Mouse (Mus musculus) myocyte (in vitro differentiated cells): ENCODE measurements at regions not wholly inside any gene's neighbourhood (a gene's known extent, or its start where the extent isn't known, plus 50 kb on each side); places are given as distances from the start of the nearest gene placed in this dataset.

Experiments used
- H3K27me3 ChIP-seq: one replicate; pipeline ENCODE4 v1.6.1; 2011; ENCODE audit not compliant: control insufficient read depth, insufficient read depth, insufficient read length
- H3K36me3 ChIP-seq: one replicate; pipeline ENCODE4 v1.6.1; 2011; ENCODE audit not compliant: control insufficient read depth, insufficient read depth
- H3K4me2 ChIP-seq: one replicate; pipeline ENCODE4 v1.6.1; 2011; ENCODE audit warnings: low read depth, control low read depth
- H3K4me3 ChIP-seq: one replicate; pipeline ENCODE4 v1.5.1; 2011; ENCODE audit warnings: mild to moderate bottlenecking, control low read depth, moderate library complexity
- H3K79me2 ChIP-seq: one replicate; pipeline ENCODE4 v1.6.1; 2011; ENCODE audit not compliant: control insufficient read depth, insufficient read depth
- H3ac ChIP-seq: one replicate; pipeline ENCODE4 v1.6.1; 2011; ENCODE audit not compliant: control insufficient read depth, insufficient read length
- CEBPB ChIP-seq: IDR thresholded peaks from 2 replicates; pipeline ENCODE4 v1.6.1; 2011; ENCODE audit warnings: mild to moderate bottlenecking, moderate library complexity; ENCODE audit not compliant: poor library complexity, insufficient read depth, severe bottlenecking
- E2F4 ChIP-seq: IDR thresholded peaks from one replicate; pipeline ENCODE4 v1.6.1; 2011; ENCODE audit warnings: mild to moderate bottlenecking, control low read depth, moderate library complexity; ENCODE audit not compliant: insufficient read depth
- MAX ChIP-seq: IDR thresholded peaks from one replicate; pipeline ENCODE4 v1.6.1; 2011; ENCODE audit warnings: low read depth, mild to moderate bottlenecking, control low read depth
- MYOD1 ChIP-seq, 3 experiments: IDR thresholded peaks; one replicate each; pipeline ENCODE4 v1.6.1; 2011; ENCODE audit warnings: control low read depth in 2 of 3, low read depth in 2 of 3, mild to moderate bottlenecking in 2 of 3, moderate library complexity in 1 of 3; ENCODE audit not compliant: insufficient read length in 2 of 3, control insufficient read depth in 1 of 3
- MYOG ChIP-seq, 3 experiments: IDR thresholded peaks; one replicate each; pipeline ENCODE4 v1.6.1; 2011; ENCODE audit warnings: control low read depth in 2 of 3, low read depth in 2 of 3, mild to moderate bottlenecking in 2 of 3; ENCODE audit not compliant: insufficient read length in 2 of 3, control insufficient read depth in 1 of 3, insufficient read depth in 1 of 3
- POLR2A ChIP-seq: IDR thresholded peaks from one replicate; pipeline ENCODE4 v1.6.1; 2011; ENCODE audit warnings: low read depth, mild to moderate bottlenecking, control low read depth, moderate library complexity; ENCODE audit not compliant: insufficient read length
- POLR2AphosphoS2 ChIP-seq: IDR thresholded peaks from one replicate; pipeline ENCODE4 v1.6.1; 2011; ENCODE audit warnings: low read depth, control low read depth; ENCODE audit not compliant: insufficient read length
- REST ChIP-seq: IDR thresholded peaks from one replicate; pipeline ENCODE4 v1.6.1; 2011; ENCODE audit warnings: mild to moderate bottlenecking, control low read depth, moderate library complexity; ENCODE audit not compliant: insufficient read depth, insufficient read length
- SRF ChIP-seq: IDR thresholded peaks from one replicate; pipeline ENCODE4 v1.6.1; 2011; ENCODE audit warnings: low read depth; ENCODE audit not compliant: control insufficient read depth, insufficient read length
- TCF12 ChIP-seq: IDR thresholded peaks from one replicate; pipeline ENCODE4 v1.6.1; 2011; ENCODE audit warnings: mild to moderate bottlenecking, control low read depth; ENCODE audit not compliant: poor library complexity, insufficient read depth, severe bottlenecking
- TCF3 ChIP-seq: IDR thresholded peaks from one replicate; pipeline ENCODE4 v1.6.1; 2011; ENCODE audit warnings: low read depth, control low read depth; ENCODE audit not compliant: insufficient read length
- USF1 ChIP-seq: IDR thresholded peaks from one replicate; pipeline ENCODE4 v1.6.1; 2011; ENCODE audit warnings: low read depth, mild to moderate bottlenecking, control low read depth, moderate library complexity

DNA sequence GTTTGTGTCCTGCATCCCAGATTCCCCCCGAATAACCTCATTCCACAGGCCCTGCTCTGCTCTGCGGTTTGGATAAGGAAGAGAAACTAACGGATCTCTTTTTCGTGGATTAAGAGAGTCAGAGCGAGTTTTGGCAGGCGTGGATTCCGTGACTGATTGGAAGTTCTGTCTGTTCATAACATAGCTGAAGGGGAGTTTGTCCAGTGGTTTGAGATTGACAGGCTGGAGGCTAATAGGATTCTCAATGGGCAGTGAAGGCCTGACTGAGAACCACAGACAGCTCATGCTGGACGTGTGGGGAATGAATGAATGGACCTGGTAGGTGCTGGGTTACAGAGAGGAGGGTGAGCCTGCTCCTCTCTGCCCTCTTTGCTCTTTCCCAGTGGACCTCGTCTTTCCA lies 269.6 kb downstream of the Vps13c start:
- Histone ChIP-seq H3K4me2 (no peak overlapping the region), H3ac (no peak overlapping the region), H3K79me2 (no peaks in the 10 kb centered on the region), H3K27me3 (peaks cover 5% of the 10 kb centered on the region), H3K36me3 (no peaks in the 10 kb centered on the region), H3K4me3 (no peak overlapping the region)
- TF ChIP-seq TCF12 = no peak
- TF ChIP-seq USF1 = no peak
- TF ChIP-seq POLR2AphosphoS2 = no peak
- no peak for TF ChIP-seq MYOD1 (IDR thresholded peaks at IDR 0.05; ENCODE audit: control insufficient read depth in 1 of 3, insufficient read length in 2 of 3, low read depth in 2 of 3)
- no peak for TF ChIP-seq SRF
- no peak for TF ChIP-seq TCF3
- no peak for TF ChIP-seq E2F4
- TF ChIP-seq CEBPB = no peak
- TF ChIP-seq MYOG (IDR thresholded peaks at IDR 0.05; ENCODE audit: control insufficient read depth in 1 of 3, insufficient read depth in 1 of 3, insufficient read length in 2 of 3, low read depth in 2 of 3) = no peak
- TF ChIP-seq MAX = no peak
- no peak for TF ChIP-seq REST
- no peak for TF ChIP-seq POLR2A

- no peak overlapping the region for H3K4me3 ChIP-seq
- no peak overlapping the region for H3K4me2 ChIP-seq
- H3K79me2 ChIP-seq = no peaks in the 10 kb centered on the region
- TF ChIP-seq SRF = no peak
- no peak for TF ChIP-seq POLR2AphosphoS2
- TF ChIP-seq MAX = no peak
- no peak for TF ChIP-seq TCF12
- no peaks in the 10 kb centered on the region for H3K36me3 ChIP-seq
- no peak overlapping the region for H3ac ChIP-seq
- no peaks in the 10 kb centered on the region for H3K27me3 ChIP-seq
Observed at GRCm38 (mm10) chr9:68115151-68115690, 275.0 kb downstream of the Vps13c start.

GRCm38 (mm10) chr9:68116221-68116741 lies 276.1 kb downstream of the Vps13c start:
- TF ChIP-seq USF1 (no peak), E2F4 (no peak), CEBPB (no peak), POLR2A (no peak), MAX (no peak)
- H3K79me2 ChIP-seq = no peaks in the 10 kb centered on the region
- H3K27me3 ChIP-seq = no peaks in the 10 kb centered on the region
- no peak overlapping the region for H3ac ChIP-seq
- H3K36me3 ChIP-seq = no peaks in the 10 kb centered on the region
- no peak overlapping the region for H3K4me3 ChIP-seq
- H3K4me2 ChIP-seq = no peak overlapping the region

DNA sequence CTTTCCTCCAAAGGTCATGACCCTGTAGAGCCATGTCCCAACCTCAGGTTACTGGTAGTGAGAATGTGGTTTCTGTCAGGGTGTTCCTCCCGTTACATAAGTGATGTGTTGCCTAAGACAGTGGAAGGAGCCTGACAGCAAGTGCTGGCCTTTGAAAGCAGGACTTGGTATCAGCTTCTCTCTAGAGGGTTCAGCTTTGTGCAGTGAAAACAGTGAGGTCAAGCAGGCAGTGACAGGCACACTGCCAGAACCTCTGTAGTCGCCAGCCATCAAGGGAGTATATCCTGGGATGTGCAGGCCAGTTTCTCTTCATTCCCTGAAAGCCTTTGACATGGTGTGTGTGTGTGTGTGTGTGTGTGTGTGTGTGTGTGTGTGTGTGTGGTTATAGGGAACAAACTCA lies 278.1 kb downstream of the Vps13c start:
- Histone ChIP-seq H3K4me2 (no peak overlapping the region), H3K79me2 (no peaks in the 10 kb centered on the region), H3ac (no peak overlapping the region), H3K4me3 (no peak overlapping the region), H3K27me3 (no peaks in the 10 kb centered on the region), H3K36me3 (no peaks in the 10 kb centered on the region)
- TF ChIP-seq E2F4 (no peak), TCF3 (no peak), MYOD1 (IDR thresholded peaks at IDR 0.05; ENCODE audit: control insufficient read depth in 1 of 3, insufficient read length in 2 of 3, low read depth in 2 of 3) (no peak), CEBPB (no peak), MAX (no peak), REST (no peak), SRF (no peak), POLR2A (no peak), MYOG (IDR thresholded peaks at IDR 0.05; ENCODE audit: control insufficient read depth in 1 of 3, insufficient read depth in 1 of 3, insufficient read length in 2 of 3, low read depth in 2 of 3) (no peak), POLR2AphosphoS2 (no peak), TCF12 (no peak), USF1 (no peak)

DNA sequence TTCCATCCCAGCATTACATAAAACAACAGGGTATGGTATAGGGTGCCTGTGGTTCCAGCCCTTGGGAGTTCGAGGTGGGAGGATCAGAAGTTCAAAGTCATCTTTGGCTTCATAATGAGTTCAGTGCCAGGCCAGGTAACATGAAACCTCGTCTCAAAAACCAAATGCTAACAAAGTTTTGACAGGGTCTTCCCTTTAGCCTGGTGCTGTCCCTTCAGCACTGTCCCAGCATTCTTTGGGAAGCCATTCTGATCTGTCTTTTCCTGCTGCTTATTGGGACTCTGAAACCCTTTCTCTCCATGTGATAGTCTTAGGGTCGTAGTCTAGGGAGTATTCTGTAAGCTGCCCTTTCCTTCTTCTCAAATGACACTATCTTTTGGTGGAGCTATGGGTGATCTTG lies 282.1 kb downstream of the Vps13c start:
- H3K36me3 ChIP-seq = no peaks in the 10 kb centered on the region
- no peak overlapping the region for H3K4me3 ChIP-seq
- no peaks in the 10 kb centered on the region for H3K27me3 ChIP-seq
- H3K79me2 ChIP-seq = no peaks in the 10 kb centered on the region
- TF ChIP-seq MYOG (IDR thresholded peaks at IDR 0.05; ENCODE audit: control insufficient read depth in 1 of 3, insufficient read depth in 1 of 3, insufficient read length in 2 of 3, low read depth in 2 of 3) = no peak
- no peak overlapping the region for H3K4me2 ChIP-seq
- H3ac ChIP-seq = no peak overlapping the region
